Mouse (Mus musculus) gastrocnemius, postnatal 14 days (tissue): ENCODE data around the gene Fxn. TPM values are rescaled to one million over a fixed set of nuclear protein-coding genes. Genes with fewer than 3 reads are reported as not detected.

ENCODE experiments used
- DNase-seq: peaks from one replicate; pipeline ENCODE4 v3.0.0; 2021; ENCODE audit warnings: mixed read lengths
- intact Hi-C: fragments of 180-260 bp; cut with DNase I; formaldehyde crosslinking; loops from one replicate; pipeline ENCODE4 v1.15.1; 2025; ENCODE audit warnings: low total_unique reads
- total RNA-seq, 2 experiments: library from RNA; stranded (reverse); gene quantifications; 2 replicates each; pipeline ENCODE4 v1.2.3; 2021

The Fxn gene
- total RNA-seq, 2 experiments from 2014 or later, result 19.8 to 20.8 TPM

DNA sequence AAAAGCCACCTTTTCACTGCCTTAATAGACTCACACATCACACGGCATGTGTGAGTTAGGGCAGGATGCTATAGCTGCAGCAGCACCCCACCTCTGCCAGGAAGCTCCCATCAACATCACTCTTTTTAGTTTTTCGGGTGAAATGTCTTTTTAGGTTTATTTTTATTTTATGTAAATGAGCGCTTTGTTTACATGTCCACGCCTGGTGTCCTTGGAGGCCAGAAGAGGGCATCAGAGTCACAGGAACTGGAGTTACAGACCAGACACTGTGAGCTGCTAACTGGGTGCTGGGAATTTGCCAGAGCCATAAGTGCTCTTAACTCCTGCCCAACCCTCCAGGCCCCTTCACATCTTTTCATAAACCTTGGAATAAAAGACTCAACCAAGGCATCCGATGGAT lies 25.9 kb upstream of the Fxn start:
- no peak for DNase-seq
- intact Hi-C loops, result loop anchor here (5.0 to 10.0 kb wide), 3 partner anchors 188 to 566 kb away; no protein-coding TSS in a partner anchor

DNA sequence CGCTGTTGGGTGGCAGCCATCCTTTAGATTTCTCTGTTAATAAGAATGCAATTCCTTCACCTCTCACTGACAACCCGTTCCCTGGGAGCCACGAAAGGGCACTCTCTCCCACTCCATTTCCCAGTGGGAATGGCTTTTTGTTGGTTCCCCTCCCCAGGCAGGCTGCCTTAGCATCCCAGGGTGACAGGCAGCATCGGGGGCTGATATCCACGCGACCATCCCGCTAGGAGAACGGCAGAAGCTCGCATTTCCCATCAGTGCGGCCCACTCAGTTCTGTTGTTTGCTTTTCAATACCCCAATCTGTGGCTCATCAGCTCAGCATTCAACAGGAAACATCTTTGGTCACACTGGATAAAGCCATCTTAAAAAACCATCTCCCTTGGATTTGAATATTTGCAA lies 21.8 kb upstream of the Fxn start:
- intact Hi-C loops, result loop anchor here (10.0 kb wide), 2 partner anchors 193 to 333 kb away; no protein-coding TSS in a partner anchor
- no peak for DNase-seq

- DNase-seq, result no peak
- intact Hi-C loops, result loop anchor here (10.0 kb wide), 2 partner anchors 193 to 333 kb away; no protein-coding TSS in a partner anchor
Observed at GRCm38 (mm10) chr19:24301768-24302148, 21.4 kb upstream of the Fxn start.

GRCm38 (mm10) chr19:24300994-24301767 lies 20.8 kb upstream of the Fxn start:
- intact Hi-C loops, result loop anchor here (10.0 kb wide), 2 partner anchors 194 to 334 kb away; no protein-coding TSS in a partner anchor
- DNase-seq, result peak; percentile 66

DNA sequence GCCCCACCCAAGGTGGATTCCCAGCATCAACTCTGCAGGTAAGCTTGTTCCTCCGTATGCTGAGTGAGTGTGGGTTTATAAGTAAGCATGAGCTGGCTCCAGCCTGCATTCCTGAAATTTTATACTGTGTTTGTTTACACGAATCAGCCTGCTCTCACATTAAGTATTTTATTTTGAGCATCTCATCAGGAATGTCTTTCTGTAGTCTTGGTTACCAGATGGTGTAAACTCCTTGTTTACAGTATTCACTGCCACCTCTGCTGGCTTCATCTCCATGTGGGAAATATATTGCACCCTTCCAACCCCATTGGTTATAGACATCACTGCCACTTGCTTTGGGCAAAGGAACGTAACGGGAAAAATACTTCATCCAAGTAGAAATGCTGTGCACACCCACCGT lies 13.1 kb upstream of the Fxn start:
- intact Hi-C loops, result no loop called here
- no peak for DNase-seq

DNA sequence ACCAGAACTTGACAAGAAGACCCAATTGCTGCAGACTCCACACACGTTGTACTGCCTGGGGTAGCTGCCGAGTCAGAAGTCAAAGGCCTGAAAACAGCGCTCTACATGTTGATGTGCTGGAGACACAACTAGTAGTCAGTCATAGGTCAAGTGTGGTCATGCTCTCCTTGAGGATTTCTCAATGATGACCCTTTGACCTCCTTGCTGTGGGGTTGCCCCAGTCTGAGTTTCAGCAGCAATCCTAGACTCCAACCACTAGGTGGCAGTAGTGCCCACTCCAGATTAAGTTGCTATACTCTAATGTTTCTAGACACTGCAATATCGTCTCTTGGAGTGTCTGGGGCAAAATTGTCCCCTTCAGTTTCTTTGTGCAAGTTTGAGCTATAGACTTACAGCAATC lies 3.8 kb upstream of the Fxn start:
- intact Hi-C loops, result no loop called here
- no peak for DNase-seq

DNA sequence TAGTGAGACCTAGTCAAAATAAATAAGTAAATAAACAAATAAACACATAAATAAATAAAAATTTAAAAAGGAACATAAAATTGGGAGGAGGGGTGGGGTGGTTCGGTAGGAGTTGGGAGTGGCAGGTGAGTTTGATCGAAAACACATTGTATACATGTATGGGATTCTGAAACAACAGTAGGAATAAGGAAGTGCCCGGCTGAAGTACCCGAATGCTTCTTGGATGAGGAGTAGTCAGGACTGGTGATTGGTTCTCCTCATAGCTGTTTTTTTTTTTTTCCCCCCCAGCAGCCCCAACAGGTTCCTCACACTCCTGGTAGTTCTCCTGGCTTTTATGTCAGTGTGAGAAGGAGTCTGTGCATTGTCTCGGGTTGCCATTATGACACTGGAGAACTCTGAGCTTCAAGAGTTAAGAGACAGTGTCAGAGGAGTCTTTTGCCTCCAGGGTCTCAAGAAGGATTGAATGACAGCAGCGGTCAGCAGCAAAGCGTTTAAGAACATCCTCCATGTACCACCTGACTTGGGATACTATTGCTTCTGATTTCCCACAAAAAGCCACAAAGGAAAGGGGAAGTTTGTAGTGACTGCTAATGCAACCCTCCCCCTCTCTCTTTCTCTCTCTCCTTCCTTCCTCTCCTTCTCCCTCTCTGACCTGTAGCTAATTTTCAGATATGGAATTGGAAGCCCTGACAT lies 1.0 kb upstream of the Fxn start:
- DNase-seq, result no peak
- intact Hi-C loops, result no loop called here

GRCm38 (mm10) chr19:24279706-24280600 lies 452 bp downstream of the Fxn start:
- intact Hi-C loops, result loop anchor here (5.0 kb wide), 1 partner anchor 123 kb away; no protein-coding TSS in a partner anchor
- peak; percentile 78 for DNase-seq

DNA sequence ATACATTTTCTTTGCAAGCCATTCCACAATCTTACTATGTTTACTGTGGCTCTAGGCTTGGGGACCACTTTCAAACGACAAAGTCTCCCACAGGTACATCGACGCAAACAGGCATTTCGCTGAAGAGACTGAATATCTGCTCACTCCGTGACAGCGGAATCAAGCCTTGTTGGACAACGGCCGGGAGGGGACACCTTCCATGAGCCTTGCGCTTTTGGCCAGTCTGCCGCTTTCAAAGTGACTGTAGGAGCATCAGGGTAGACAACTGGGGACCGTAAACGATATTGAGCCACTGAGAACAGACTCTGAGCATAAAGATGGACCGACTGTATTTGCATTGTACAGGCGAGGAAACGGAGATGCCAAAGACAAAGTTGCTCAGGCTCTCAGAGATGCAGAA lies 1.5 kb downstream of the Fxn start:
- intact Hi-C loops, result loop anchor here (5.0 kb wide), 1 partner anchor 122 kb away; no protein-coding TSS in a partner anchor
- DNase-seq, result no peak

DNA sequence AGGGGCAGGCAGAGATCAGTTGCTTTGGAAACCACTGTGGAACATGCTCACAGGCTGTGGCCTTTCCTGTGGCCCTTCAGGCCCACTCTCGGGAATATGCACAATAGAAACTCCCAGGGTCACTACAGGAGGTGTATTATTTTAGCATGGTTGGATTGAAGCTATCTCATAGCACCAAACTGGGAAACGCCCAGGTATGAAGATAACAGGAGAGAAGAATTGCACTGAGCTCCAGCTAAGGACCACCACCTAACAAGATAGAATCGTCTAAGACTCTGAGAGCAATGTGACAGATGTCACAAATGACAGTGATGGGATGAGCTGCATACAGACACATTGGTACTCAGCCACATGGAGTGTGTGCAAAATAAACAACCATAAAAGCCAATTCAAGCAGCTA lies 6.1 kb downstream of the Fxn start:
- intact Hi-C loops, result no loop called here
- no peak for DNase-seq

DNA sequence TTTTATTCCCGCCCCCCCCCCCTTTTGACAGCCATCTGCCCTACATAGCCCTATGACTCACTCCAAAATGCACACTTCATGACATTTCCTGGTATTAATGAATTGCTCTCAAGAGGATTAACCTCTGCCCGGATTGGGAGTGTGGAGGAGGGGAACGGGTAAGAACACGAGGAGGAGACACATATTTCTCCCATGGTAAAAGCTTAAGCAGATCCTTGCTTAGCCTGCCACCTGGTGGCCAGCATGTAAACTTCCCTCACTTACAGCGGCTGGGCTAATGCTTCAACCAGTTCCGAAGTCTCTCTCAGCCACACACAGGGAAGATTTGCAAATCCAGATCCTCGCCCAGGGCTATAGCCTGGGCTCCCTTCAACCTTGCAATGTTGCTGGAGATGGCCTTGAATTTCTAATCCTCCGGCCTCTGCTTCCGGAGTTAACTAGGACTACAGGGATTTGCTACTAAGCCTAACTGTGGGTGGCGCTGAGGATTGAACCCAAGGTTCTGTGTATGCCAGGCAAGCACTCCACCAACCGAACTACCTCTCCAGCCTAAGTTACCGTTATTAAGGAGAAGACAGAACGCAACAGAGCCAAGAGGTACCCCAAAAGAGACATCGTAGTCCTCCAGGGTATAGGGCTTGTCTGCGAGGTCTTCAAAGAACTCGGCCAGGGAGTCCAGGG lies 8.5 kb downstream of the Fxn start:
- peak; percentile 79 for DNase-seq
- intact Hi-C loops, result no loop called here

DNA sequence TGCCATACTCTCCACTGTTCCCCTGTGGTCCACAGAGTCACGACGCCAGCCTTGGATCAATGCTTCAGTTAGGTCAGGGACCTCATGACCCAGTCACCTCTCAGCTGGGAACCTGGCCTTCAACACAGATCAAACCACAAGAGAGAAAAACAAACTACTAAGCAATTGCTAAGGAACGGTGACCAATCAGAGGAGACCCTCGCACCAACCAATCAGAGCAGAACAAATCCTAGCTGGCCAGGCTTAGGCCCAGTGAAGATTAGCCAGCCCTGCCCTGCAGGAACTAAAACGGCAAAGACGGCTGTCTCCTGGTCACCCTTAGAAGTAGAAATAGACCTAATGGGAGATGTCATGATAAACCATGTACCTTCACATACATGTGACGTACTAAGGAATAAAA lies 9.1 kb downstream of the Fxn start:
- no peak for DNase-seq
- intact Hi-C loops, result no loop called here

DNA sequence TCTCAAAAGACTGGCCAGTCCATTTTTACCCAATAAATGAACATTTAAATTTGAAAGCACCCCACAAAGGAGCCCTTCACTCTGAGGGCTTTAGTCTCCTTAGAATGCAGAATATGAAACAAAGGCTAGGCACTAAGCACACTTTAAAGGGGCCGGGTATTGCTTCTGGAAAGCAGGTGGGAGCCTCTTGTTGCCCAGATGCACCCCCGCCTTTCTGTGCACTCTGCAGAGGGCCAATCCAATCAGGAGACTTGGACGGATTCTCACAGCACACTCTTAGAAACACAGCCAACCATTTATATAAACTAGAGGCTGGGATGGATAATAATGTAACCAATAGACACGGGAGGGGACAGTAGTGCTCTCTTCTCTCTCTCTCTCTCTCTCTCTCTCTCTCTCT lies 11.9 kb downstream of the Fxn start:
- intact Hi-C loops, result no loop called here

GRCm38 (mm10) chr19:24266046-24266830 lies 14.2 kb downstream of the Fxn start:
- DNase-seq, result no peak
- intact Hi-C loops, result no loop called here

More for the DNA sequence above, 11.9 kb downstream of the Fxn start:
- DNase-seq, result no peak

DNA sequence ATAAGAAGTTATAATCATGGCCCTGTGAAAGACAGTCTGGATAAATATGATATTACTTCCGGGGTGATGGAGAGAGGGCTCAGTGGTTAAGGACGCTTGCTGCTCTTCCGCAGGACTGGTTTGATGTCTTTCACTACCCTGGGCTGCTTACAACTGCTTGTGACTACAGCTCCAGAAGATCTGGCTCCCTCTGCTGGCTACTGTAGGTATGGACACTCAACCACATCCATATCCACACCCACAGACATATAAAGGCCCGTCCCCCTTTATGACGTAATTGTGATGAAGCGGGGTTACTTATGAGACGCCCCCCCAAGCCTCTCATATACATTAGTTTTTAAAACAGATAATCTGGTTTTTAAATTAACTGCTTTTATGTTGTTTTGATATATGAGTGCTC lies 15.4 kb downstream of the Fxn start:
- intact Hi-C loops, result loop anchor here (5.0 kb wide), 1 partner anchor 113 kb away; no protein-coding TSS in a partner anchor
- peak; percentile 68 for DNase-seq

DNA sequence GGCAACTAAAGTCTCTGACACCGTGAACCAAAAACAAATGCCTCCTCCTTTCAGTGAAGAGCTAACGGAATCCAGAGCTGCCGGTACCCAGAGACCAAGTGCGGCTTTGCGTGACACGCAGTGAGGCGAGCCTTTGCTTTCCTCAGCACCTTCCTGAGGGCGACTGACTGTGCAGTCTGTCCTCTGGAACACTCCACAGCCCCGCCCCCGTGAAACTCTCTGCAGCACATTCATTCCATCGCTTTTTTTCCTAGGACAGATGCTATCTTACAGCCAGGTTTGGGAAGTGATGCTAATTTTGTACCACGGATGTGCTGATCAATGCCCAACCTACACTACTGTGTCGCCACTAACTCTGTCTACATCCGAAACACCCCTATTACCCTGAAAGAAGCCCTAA lies 17.7 kb downstream of the Fxn start:
- DNase-seq, result no peak
- intact Hi-C loops, result loop anchor here (5.0 kb wide), 1 partner anchor 110 kb away; no protein-coding TSS in a partner anchor

DNA sequence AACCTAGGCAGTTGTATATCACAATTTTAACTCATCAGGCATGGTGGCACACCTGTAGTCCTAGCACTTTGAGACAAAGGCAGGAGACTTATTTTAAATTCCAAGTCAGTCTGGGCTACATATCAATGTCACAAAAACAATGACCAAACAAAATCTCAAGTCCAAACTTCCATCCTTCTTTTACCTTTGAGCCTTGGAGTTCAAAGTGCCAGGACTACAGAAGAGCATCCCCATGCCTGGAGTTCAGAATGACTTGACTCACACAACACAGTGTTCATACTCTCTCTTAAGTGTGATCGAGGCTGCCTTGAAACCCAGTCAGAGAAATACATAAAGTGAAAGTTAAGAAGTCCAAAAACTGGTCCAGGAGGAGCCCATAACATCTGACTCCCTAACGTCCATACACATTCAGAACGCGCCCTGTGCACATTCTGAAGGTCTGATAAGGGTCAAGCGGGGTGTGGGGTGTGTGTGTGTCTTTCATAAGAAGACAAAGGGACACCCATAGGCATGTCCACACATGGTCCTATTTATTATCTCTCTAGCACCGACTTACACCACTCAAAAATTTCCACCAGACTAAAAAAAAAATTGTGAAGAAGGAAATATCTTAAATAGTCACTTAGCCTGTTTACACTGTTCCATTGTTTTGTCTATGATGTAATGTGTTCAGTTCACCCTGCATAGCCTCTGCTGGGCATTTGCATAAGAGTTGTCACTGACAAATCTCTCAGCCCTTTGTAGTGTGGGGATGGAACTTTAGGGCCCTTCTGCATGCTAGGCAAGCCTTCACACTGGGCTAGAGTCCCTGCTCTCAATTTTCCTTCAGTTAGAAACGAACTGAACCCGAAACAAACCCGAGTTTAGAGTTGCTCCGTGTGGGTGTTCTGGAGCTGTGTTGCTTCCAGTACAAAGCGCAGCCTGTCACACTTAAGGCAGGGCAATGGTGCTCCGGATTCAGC lies 20.7 kb downstream of the Fxn start:
- intact Hi-C loops, result loop anchor here (5.0 kb wide), 1 partner anchor 107 kb away; no protein-coding TSS in a partner anchor
- no peak for DNase-seq
